Mouse (Mus musculus) cortical plate, adult 2 months (tissue): Measurements from ENCODE around the gene Cdkn2d. TPM values are rescaled to one million over a fixed set of nuclear protein-coding genes. Genes with fewer than 3 reads are reported as not detected.

ENCODE experiments used
- H3K27ac ChIP-seq: fragments of 200-500 bp; 2 replicates; pipeline ENCODE4 v1.5.1; 2012; ENCODE audit warnings: low read length, control low read depth, inconsistent platforms; ENCODE audit not compliant: insufficient read depth
- H3K4me1 ChIP-seq: fragments of 200-500 bp; 2 replicates; pipeline ENCODE4 v1.6.1; 2011; ENCODE audit warnings: low read length; ENCODE audit not compliant: control insufficient read depth, insufficient read depth
- H3K4me3 ChIP-seq: fragments of 200-500 bp; 2 replicates; pipeline ENCODE4 v1.5.1; 2011; ENCODE audit warnings: mild to moderate bottlenecking, low read length, control low read depth; ENCODE audit not compliant: insufficient read depth
- CTCF ChIP-seq: fragments of 200-500 bp; IDR thresholded peaks from 2 replicates; pipeline ENCODE4 v1.5.1; 2011; ENCODE audit warnings: mild to moderate bottlenecking, control low read depth, low read length; ENCODE audit not compliant: insufficient read depth; ENCODE audit errors: extremely low read depth
- POLR2A ChIP-seq: fragments of 200-500 bp; IDR thresholded peaks from 2 replicates; pipeline ENCODE4 v1.6.1; 2011; ENCODE audit warnings: mild to moderate bottlenecking, low read length, control low read depth; ENCODE audit not compliant: insufficient read depth; ENCODE audit errors: extremely low read depth
- polyA plus RNA-seq: library from polyadenylated mRNA; depleted of rRNA; stranded (reverse); fragments of >200 nt; gene quantifications from 2 replicates; pipeline ENCODE4 v1.2.3, GENCODE M21; 2012

Gene Cdkn2d
- polyA plus RNA-seq, 1 experiment = 76.9 TPM

DNA sequence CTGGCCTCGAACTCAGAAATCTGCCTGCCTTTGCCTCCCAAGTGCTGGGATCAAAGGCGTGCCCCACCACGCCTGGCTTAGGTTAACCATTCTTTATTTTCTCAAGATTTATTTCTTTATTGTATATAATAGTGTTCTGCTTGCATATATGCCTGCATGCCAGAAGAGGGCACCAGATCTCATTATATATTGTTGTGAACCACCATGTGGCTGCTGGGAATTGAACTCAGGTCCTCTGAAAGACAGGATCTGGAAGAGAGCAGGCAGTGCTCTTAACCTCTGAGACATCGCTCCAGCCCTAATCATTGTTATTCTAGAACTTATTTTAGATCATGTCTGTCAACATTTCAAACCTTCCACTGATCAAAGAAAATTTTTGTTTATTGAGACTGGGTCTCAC, 28.3 kb upstream of the Cdkn2d start:
- TF ChIP-seq POLR2A = no peak
- TF ChIP-seq CTCF = no peak
- Histone ChIP-seq H3K4me1 (no peaks in the 10 kb centered on the region), H3K27ac (no peak overlapping the region), H3K4me3 (no peak overlapping the region)

DNA sequence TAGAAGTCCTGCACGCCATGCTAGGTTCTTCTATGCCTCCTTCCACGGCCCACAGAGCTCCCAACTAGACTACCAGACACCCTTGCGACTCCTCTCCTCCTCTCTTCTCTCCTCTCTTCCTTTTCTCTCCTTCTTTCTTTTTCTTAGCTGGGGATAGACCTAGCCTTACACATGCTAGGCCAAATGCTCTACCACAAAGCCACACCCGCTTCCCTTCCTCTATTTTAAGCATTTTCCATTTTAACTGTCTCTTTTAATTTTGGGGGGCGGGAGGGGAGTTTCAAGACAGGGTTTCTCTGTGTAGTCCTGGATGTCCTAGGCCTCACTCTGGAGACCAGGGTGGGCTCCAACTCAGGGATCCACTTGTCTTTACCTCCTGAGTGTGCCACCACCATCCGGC, 27.6 kb upstream of the Cdkn2d start:
- no peak for TF ChIP-seq CTCF
- no peak for TF ChIP-seq POLR2A
- Histone ChIP-seq H3K27ac (no peak overlapping the region), H3K4me1 (no peaks in the 10 kb centered on the region), H3K4me3 (no peak overlapping the region)

DNA sequence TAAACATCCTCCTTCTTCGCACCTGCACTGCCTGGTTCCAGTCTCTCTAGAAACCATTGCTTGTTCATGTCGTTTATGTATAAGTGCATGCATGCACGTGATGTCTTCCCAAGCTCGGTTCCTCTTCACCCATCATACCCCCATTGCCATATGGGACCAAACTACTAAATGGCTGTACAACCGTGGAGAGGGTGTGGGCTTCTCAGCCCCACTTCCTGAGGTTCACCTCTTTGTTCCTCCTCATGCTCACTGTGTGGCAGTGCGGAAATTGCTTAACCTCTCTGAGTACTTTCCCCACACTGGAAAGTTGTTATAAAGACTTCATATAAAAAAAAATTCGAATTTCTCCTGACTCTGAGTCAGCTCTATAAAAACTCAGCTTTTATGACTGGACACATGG, 25.5 kb upstream of the Cdkn2d start:
- peaks cover 2% of the 10 kb centered on the region; the same call in 1 of the 2 replicates for H3K4me1 ChIP-seq
- H3K4me3 ChIP-seq = no peak overlapping the region
- TF ChIP-seq POLR2A (no peak), CTCF (no peak)
- H3K27ac ChIP-seq = no peak overlapping the region

DNA sequence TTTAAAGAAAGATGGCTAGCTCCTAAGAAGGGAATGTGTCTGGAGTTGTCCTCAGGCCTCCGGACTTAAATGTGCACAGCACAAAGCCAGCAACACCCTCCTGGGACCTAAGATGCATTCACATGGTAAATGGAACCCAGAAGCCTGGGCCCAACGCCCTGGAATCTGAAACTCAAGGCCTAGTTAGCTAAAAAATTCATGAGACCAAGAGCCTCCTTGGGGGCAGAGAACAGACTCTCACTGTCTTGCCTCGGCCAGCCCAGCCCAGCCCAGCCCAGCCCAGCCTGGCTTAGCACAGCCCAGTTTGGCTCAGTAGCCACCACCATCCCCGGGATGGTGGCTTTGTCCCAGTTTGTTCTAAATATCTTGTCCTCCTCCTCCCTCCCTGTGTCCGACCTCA, 24.2 kb upstream of the Cdkn2d start:
- H3K4me1 ChIP-seq = peaks cover 2% of the 10 kb centered on the region; the same call in 1 of the 2 replicates
- H3K27ac ChIP-seq = no peak overlapping the region
- TF ChIP-seq CTCF = no peak
- no peak overlapping the region for H3K4me3 ChIP-seq

DNA sequence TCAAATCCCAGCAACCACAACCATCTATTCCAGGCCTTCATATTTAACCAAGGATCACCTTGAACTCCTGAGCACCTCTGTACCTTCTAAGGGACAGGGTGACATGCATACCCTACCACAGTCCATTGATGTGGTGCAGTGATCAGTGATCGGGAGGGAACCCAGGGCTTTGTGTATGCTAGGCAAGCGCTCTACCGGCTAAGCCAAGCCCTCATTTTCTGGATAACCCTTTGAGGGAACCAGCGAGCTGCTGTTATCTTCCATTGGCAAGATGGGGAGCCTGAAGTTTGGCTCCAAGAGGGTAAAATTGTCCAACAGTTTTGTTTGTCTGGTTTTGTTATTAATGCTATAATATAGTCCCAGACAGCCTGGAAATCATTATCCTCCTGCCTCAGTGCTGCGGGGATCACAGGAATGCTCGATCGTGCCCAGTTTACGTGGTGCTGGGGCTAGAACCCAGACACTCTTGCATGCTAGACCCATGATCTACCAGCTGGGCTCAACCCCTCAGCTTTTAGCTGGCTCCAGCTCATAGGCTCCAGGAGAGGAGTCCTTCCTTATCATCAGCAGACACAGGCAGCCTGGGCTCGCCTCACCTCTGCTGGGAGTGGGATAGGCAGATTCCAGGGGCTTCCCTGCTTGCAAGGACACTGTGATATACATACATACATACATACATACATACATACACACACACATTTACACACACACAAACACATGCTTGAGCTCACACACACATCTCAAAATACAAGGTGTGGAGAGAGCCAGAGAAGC, 23.3 kb upstream of the Cdkn2d start:
- Histone ChIP-seq H3K27ac (no peak overlapping the region), H3K4me3 (no peak overlapping the region), H3K4me1 (peaks cover 2% of the 10 kb centered on the region; the same call in 1 of the 2 replicates)
- TF ChIP-seq POLR2A = no peak
- TF ChIP-seq CTCF = no peak

DNA sequence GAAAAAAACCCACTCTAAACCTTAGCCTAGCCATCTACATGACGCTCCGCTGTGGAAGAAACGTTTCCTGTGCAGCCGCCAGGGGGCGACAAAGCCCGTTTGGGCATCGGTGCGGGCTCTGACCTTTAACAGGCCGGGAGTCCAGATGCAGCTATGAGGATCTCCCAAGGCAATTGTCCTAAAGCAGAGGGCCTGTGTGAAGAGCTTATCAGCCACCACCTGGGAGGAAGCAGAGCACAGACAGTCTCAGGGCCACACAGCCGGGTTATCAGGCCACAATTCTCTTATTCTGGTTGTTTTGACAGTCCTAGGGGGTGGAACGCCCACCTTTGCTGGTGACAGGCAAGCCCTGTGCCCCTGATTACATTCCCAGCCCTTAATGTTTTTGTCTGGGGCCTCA, 22.2 kb upstream of the Cdkn2d start:
- Histone ChIP-seq H3K27ac (no peak overlapping the region), H3K4me1 (peaks cover 2% of the 10 kb centered on the region; the same call in 1 of the 2 replicates), H3K4me3 (no peak overlapping the region)
- TF ChIP-seq CTCF = peak; percentile 83
- no peak for TF ChIP-seq POLR2A

DNA sequence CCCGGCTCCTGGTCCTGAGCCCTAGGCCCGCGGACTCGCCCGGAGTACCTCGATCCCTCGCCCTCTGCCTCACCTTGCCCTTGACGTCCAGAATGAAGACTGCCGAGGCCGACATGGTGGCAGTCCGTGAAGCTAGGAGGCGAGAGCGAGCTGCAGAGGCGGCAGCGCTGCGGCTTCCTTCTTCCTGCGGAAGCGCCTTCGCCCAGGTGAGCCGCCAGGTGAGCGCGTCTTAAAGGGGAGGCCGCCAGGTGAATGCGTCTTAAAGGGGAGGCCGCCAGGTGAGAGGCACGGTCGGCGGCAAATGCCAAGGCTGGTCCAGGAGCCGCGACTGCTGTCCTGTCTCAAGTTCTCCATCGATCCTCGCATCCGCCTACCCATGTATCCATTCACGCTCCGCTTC, 20.9 kb upstream of the Cdkn2d start, which contains the start of gene Ap1m2:
Ap1m2 (minus strand) TSS at position 204 of the 400 bp plus-strand sequence.
- Histone ChIP-seq H3K4me3 (peak within 1 kb of the TSS; percentile 37), H3K4me1 (peaks cover 2% of the 10 kb centered on the region; the same call in 1 of the 2 replicates), H3K27ac (no peak within 1 kb of the TSS)
- TF ChIP-seq POLR2A (no peak), CTCF (no peak)

DNA sequence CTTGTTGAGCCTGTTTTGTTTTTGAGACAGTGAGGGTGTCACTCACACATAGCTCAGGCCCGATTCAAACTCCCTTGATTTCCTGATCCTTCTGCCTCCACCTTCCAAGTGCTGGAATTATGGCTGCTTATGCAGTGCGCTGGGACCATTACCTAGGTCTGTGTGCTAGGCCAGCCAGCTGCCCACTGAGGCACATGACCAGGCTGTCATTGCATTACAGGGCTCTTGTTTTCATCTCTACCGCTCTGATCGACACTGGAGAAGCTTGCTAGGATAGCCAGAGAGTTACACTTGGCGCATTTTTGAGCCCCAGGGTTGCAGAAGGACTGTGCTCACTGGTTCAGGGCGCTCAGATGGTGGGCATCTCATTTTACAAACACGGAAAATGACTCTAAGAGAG, 20.5 kb upstream of the Cdkn2d start:
- Histone ChIP-seq H3K4me1 (peaks cover 2% of the 10 kb centered on the region; the same call in 1 of the 2 replicates), H3K4me3 (peak overlapping the region; percentile 37; the same call in 1 of the 2 replicates), H3K27ac (no peak overlapping the region)
- TF ChIP-seq CTCF (no peak), POLR2A (no peak)

DNA sequence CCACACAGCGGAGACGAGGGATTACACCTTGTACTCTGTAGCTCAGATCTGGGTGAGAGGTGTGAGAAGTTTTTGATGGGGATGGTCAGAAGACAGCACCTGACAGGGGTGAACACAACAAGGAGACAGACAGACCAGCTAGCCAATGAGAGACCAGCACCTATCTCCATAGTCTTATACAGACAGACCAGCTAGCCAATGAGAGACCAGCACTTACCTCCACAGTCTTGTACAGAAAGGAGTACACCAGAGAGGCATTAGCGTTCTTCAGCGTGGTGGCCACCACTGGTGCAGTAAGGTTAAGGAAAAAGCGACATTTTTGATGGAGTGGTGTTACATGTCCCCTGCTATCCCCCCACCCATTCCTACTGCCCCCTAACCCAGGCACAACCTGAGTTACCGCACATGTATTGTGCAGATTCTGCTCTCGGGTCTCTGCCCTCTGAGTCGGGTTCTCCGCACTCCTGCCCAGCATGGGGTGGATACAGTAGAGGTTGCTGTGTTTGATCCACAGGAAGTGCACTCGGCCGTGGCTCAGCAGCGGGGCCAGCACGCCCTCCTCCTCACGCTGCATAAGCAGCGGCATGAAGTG, 18.0 kb upstream of the Cdkn2d start:
- Histone ChIP-seq H3K4me3 (no peak overlapping the region), H3K4me1 (peaks cover 2% of the 10 kb centered on the region; the same call in 1 of the 2 replicates), H3K27ac (no peak overlapping the region)
- no peak for TF ChIP-seq CTCF
- TF ChIP-seq POLR2A = no peak

DNA sequence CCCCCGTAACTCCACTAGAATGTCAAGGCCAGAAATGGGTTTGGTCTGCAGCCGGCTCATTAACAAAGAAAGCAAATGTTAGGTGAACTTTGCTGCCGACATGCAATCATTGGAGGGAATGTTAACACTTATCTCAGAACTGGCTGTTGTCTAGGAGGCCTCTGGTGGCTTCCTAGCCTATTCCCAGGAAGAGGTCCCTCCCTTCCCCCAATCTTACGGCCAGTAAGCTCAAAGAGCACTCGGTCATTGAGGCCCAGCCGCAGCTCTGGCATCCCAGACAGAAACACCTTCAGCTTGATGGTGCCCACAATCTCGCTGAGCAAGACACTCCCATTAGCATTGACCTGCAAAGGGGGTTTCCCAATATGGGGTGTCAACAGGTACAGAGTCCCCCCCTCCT, 13.9 kb upstream of the Cdkn2d start:
- no peak overlapping the region for H3K27ac ChIP-seq
- TF ChIP-seq CTCF = no peak
- no peak for TF ChIP-seq POLR2A
- no peak overlapping the region for H3K4me3 ChIP-seq
- no peaks in the 10 kb centered on the region for H3K4me1 ChIP-seq
